Mouse (Mus musculus) mesoderm, embryonic 11.5 days (tissue): ENCODE data around the gene Spata5.
"Not testable (repeated sequence)": the region's sequence is repeated elsewhere in the genome, so short reads cannot be mapped to it uniquely, and the experiment has no call there.

ENCODE experiments used
- DNase-seq: peaks from one replicate; pipeline ENCODE4 v3.0.0-alpha.2; 2012; ENCODE audit warnings: low read depth, low spot score

Spata5 gene

DNA sequence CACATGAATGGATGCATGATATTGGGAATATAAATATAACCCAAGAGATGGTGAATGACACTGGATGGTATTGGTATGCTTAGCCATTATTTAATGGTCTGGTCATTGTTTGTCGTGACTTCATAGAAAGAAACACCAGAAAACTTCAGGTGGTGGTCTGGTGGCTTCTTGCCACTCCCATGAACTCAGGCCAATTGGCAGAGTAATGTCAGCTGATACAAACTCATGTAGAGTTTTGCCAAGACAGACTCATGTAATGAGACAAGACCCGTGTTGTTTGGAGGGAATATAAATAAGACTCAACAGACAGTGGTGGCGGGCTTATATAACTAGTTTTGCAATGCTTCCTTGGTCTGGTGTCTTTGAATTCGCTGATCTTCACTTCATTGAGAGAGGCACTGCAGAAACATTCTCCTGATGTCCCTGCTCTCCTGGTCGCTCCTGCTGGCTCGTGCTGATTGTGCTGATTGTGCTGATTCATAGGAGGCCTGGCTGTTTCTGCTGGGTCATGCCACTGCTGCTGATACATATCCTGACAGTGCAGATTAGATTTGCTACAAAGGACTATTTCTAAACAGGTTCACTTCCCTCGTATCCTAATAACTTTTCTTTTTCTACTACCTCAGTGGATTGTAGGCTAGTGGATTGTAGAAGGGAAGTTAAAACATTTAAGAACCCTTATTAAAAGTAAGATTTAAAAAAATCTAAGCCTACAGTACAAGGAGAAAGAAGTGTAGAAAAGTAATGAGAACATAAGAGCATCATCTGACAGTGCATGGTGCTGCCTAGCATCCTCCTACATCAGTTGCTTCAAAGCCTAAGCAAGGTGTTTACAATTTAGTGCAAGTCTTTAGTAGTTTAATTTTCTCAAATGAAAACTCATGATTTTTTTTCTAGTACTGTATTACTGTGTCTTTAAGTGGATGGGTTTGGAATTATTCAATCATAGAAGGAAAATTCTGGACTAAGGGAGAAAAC lies 90.6 kb downstream of the Spata5 start:
- DNase-seq, result no peak

DNA sequence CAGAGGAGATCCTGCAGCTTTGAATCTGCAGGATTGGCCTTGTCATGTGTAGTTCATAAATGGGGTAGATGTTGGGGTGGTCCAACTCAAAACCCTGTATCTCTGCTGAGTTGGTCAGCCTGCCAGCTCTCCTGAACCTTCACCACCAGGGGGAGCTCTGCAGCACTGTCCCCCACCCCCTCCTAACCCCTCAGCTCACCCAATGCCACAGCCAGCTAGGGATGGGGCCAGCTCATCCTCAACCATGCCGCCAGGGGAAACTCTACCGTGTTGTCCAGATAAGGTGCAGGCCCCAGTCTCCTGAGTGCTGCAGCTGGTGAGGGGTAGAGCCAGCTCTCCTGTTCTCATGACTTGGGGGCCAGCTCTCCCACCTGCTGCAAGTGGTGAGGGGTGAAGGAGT lies 95.8 kb downstream of the Spata5 start:
- peak; percentile 56 for DNase-seq

DNA sequence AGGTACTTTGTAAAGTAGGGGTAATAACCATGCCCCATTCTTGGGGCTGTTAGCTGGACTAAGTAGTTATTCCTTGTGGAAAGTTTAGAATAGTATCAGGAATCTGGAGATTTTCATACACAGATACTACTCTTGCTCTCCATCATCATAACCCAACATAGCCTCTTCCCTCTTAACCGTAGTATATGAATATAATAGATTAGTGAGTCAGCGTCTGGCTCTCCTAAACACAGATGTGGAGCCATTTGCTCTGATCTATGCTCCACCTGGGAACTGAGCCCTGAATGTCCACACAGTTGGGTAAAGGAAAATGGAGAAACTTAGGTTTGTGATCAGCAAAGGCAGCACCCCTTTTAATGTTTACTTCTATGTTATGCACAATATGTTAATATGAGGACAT lies 96.7 kb downstream of the Spata5 start:
- no peak for DNase-seq

DNA sequence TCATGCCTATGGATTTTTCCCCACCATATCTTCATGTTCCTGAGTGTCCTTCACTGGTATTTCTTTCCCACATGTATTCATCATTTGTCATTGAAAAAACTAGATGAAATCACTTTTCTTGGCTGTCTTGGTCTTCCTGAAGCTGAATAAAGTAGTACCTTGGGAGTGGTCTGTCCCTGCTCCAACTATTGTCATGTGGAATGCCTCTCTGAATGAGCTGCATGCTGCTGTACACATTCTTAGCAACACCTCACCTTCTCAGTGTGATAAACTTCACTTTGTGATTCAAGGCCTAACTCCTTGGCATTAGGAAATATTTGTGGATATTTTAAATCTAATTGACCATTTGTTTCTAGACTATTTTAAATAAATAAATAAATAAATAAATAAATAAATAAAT lies 98.9 kb downstream of the Spata5 start:
- no peak for DNase-seq

DNA sequence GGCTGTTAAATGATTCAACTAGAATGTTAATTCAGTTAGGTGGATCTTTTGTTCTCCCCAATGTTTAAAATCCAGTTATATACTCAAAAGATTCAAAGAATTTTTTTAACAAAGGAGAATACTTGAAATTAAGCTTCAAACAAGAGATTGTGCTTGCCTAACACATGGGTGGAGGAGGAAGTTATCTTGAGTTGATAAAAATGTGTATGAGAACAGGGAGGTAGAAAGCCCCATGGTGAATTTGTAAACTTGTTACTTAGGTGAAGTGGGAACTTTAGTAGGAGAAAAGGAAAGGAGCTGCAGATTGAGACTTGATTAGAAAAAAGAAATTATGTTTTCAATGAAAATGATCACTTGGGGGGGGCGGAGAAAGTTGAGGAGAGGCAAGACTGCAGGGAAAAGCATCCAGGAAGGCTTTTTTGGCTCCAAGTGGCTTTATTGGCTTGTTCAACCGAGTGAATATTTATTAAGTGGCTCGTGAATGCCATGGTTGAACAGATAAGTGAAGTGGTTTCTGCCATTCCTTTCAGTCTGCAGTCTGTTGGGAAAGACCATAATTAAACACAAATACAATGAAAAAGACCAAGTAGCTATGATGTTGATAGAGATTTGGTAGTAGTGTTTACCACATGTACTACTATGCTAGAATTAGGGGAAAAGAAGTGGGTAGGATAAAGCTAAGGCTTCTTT lies 100.8 kb downstream of the Spata5 start:
- no peak for DNase-seq

DNA sequence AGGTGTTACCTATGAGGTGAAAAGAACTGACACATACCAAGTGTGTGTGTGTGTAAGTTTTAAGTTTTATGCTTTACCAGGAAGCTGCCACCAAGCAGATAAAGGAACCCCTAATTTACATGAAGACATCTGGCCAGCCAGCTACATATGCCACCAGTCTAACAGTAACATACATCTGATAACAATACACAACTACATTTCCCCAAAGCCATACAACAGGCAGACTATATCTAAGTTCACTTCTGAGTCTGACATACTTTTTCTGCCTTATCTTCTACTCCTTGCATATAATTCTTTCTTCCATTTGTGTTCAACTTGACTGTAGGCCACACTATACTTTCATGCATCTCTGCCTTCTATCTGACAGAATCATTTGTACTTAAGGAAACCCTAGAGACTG lies 112.4 kb downstream of the Spata5 start:
- no peak for DNase-seq

DNA sequence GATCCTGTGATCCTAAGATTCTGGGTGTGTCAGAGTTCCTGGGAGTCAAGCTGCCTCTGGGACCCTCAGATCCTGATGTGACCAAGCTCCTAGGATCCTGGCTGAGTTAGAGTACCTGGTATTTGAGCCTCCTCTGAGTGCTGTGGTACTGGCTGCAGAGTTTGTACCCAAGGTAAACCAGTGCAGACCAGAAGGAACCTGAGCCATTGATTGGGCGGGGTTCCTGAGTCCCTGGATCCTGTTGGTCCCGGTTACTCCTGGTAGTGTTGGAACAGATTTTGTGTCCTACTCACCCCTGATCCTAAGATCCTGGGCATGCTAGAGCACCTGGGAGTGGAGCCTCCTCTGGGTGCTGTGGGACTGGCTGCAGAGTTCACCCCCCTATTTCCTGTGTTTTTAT lies 121.0 kb downstream of the Spata5 start:
- DNase-seq, result not testable (repeated sequence)

DNA sequence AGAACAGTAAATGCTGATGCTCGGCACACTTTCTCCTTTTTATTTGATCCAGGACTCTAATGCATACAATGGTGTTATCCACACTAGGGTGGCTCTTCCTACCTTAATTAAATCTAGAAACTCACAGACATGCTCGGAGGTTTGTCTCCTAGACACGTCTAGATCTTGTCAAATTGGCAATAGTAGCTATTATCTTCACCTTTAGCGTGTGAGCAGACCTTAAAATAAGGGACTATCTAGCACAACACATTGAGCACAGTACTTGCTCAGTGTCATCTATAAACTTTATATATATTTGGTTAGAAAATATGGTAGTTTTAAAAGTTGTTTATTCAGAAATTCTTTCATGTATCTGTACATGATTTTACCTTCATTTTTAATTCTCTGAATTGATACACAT lies 126.7 kb downstream of the Spata5 start:
- no peak for DNase-seq

DNA sequence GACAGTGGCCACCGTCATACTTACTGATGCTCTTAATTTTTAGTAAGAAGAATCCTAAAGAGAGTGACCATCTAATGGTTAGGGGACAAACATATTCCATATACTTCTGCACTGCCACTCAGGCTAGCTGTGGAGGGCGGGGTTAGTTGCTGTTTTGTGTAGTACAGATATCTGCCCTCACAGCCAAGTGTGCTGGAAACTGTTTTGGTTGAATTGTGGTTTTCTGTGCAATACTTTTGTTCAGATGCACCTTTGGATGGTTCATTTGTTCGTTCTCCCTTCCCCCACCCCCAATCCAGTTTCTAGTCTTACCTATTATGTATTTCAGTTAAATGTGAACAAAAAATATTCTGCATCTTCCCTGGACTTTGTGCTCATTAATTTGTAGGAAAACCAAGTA lies 130.5 kb downstream of the Spata5 start:
- no peak for DNase-seq

DNA sequence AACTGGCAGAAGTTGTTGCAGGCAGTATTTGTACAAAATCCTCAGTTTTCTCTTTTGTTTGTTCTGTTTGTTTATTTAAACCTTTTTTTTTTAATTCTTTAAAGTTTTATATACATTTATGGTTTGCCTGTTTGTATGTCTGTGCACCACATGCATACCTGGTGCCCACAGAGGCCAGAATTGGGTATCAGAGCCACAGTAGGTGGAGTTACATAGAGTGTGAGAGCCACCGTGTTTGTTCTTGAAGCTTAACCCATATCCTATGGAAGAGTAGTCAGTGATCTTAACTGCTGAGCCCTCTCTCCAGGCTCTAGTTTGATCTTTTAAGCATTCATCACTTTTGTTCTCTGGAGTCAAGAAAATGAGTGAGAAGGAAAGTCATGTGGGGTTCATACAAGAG lies 130.9 kb downstream of the Spata5 start:
- DNase-seq, result no peak

DNA sequence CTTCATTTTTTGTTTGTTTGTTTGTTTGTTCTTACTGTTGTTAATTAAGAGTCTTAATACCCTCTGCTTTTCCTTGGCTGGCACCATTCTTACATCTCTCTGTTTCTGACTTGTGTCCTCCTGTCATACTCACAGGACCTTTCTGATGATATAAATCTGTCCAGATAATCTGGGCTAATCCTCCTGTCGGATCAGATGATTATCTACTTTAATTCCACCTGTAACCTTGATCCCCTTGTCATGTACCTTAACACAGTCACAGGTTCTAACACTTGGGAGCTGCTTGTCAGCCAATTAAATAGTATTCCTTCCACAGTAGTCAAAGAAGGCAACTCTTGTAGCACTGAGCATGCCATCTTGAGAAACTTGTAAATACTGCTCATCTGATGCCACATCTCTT lies 131.8 kb downstream of the Spata5 start:
- no peak for DNase-seq

DNA sequence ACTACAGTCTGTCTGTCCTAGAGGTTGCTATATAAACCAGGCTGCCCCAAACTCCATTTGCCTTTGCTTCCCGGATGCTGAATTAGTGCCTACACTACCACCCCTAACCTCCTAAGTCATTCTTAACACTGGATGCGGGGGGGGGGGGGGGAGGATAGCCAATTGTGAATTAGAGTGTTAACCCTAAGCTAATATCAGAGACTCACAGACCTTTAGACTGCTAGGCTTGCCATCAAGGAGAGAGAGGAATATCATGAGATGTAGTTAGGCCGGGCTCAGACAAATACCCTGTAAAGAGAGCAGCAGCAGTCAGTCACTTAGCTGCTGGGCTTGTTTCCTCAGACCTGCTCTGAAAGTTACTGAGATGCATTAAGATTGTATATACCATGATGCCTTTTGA lies 132.5 kb downstream of the Spata5 start:
- DNase-seq, result no peak

DNA sequence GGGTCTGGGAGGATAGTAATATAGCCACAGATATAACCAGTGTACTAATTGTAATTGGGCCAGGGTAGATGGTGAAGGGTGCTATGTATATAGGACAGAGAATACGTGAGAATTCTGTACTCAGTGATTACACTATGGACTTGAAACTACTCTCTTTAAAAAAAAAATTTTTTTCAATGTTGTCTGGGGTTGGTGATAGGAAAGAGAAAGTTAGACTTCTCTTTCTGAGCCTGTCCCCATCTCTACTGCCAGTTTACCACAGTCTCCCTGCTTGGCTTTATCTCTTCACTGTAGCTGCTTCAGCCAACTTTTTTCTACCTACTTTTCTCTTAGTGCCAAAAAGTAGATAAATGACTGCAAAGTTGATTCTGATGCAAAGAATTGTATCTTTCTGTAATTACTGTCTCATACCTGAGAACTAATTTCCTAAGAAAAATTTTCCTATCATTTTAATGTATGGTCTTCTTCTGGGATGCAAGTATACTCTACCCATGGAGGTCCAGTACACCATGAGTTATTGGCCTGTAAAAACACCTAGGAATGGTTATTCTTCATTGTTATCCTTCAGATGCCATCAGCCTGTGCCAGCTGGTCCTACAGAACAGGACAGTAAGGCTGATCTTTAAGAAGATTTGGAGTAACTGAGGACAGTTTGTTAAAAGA lies 133.8 kb downstream of the Spata5 start:
- DNase-seq, result no peak

DNA sequence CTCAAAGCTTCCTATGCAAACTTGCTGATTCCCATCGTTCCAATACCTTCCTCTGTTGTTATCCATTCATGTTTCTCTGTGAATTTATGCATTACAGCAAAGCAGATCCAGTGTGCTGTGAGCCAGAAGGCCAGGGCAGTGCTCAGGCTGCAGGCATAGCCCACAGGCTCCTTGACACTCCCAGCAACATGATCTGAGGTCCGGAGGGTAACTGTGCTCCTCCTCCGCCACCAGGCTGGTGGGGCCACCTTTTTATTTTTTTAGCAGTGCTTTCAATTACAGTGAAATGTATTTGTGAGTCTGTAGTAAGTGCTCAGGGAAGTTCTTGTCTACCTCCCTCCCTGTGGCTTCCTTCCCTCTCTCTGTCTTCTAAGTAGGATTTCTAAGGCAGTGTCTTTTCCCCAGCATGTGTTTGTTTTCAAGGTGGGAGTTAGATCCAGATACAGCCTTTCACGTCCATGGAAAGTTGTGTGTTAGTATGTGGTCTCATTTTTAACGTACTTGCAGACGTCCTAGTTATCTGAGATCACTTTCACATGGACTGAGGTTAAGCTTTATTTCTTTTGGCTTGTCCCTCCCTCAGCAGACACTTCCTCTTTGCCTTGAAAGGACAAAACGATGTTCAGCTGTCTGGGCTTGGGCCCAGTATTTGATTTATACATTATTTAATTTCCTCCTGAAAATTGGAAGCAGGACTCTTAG lies 136.9 kb downstream of the Spata5 start:
- peak; percentile 22 for DNase-seq

DNA sequence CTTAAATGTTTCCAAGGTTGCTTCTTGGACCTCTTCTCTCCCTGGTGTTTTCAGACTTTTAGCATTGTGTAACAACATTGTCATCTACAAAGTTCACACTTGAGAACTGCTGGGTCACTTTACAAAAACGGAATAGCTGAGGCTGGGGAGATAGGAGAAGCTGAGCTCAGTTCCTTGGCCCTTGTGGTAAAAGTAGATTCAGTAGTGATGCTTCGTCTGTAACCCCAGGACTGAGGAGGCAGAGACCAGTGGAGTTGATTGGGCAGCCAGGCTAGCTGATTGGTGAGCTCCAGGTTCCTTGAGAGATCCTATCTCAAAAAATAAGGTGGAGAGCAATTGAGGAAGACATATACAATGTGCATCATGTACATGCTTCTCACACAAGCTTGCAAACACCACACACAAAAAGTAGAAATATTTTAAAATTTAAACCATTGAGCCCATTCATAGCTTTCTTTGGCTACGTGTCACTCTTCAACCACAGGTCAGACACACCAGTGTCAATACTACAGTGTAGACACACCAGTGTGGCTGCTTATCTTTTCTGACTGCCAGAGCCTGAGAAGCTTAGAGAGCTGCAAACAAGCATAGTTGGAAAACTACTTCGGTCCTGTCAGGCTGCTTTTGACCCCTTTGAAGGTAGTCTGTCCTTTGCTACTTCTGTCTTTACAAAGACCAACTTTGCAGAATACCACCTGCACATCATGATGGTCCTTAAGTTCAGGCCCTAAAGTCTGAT lies 138.2 kb downstream of the Spata5 start:
- DNase-seq, result no peak

DNA sequence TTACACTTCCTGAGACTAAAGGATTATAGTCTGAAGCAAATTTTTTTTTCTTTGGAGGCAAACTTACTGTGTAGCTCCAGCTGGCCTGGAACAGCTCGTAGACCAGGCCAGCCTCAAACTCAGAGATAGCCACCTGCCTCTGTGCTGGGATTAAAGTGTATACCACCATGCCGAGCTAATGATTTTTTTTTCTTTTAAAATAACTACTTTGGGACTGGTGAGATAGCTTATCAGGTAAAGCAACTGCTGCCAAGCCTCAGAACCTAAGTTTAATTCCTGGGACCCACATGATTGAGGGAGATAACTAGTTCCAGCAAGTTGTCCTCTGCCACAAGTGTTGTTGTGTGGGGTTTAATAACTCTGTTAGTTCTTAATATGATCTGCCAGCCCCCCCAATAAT lies 139.6 kb downstream of the Spata5 start:
- no peak for DNase-seq

DNA sequence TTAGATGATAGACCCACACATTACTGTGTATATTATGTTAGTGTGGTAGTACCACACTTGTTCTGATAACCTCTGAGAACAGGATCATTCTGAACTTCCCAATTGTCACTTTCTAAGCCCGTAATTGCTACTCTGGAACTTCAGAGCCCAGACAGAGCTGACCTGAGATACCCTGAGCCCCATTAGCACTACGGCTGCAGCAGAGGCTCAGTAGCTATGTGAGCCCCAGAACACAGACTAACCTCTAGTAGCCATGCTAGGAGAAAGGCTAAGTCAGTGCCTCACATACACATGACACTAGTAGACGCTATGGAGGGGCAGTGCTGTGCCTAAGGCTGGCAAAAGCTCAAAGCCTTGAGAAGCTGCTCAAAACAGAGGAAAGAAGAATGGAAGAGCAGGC lies 141.8 kb downstream of the Spata5 start:
- DNase-seq, result no peak

DNA sequence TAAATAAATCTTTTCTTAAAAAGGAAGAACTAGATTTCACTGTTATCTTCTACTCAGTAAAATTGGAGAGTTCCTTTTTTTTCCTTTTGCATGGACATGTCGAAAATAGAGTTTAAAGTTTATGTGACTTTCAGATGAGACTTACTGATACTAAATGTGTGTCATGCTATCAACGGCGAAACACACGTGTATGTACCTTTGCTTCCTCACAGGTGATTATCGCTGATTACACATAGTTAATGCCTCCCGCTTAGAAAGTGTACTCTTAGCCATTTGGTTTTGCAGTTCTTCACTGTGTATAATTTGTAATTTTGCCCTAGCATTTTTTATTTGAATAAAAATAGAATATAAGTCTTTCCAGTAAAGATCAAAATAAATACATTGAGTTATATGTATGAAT lies 146.4 kb downstream of the Spata5 start:
- no peak for DNase-seq

DNA sequence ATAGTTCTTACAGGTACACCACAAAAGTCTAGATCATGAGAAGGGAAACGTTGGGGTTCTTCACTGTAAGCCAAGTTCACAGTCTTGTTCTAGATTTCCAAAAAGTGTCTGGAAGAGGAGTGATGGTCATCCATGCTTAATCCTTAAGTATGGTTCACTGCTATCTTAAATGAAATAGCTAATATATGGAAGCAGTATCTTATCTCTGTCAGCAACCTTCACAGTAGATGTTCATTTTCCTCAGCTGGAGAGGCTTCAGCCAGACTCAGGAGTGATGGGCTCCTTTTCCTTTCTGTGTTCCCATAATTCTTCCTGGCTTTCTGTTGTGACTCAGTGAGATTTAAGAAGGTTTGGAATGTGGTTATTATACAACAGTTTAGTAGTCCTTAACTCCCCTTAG lies 147.8 kb downstream of the Spata5 start:
- DNase-seq, result no peak

DNA sequence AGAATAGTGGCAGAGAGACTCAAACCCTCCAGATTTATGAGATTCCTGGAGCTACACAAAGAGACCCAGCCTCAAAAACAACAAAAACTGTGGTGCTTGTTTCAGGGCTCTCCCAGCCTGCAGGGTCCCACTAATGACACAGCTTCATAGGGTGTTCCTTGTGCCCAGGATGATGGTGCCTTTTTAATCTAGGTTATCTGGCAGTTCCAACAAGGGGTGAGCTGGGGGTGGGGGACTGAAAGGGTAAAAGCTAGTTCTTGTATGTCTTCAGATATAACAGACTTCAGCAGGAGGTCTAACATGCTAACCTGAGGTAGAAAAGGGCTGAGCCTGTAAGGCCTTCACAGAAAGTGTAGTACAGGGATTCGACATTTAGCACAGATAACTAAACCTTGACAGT lies 149.1 kb downstream of the Spata5 start:
- DNase-seq, result no peak
